Mouse (Mus musculus): ENCODE data around the gene Bsn.

- no peak for TF ChIP-seq POLR2A (IDR thresholded peaks at IDR 0.05; ENCODE audit: extremely low read depth, insufficient read depth, low read length)
- no peak for TF ChIP-seq CTCF (IDR thresholded peaks at IDR 0.05; ENCODE audit: extremely low read depth, insufficient read depth, low read length)
These were observed 123.0 kb downstream of the Bsn start for GRCm38 (mm10) chr9:108067199-108067598.

Measured in cortical plate, adult 2 months (tissue).